30 mouse cellular contexts compared by ENCODE assay signal in the genomic region with DNA sequence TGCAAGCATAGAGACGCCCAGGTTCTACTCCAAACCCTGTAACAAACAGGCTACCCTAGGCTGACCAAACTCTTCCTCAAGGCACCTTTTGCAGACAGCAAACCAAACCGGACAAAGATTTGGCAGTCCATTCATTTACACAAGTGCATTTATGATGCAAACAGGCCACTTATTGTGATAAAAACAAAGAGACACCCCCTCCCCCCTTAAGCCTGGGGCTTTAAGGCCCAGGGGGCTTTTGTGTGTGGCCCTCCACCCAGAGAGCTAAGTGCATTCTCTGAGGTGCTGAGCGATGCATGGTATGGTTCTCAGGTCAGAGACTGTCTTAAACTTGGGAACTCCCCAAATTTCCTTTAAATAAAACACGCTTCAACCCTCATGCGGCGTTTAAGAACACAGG. TPM values are rescaled to one million over a fixed set of nuclear protein-coding genes. Genes with fewer than 3 reads are reported as not detected.
DNase-seq lines count a peak whose midpoint lies in the region; ATAC-seq and TF ChIP-seq lines count a peak whose summit lies in the region.
"Had no signal": no experiment of that assay in that cellular context is flagged by ENCODE, and none has a peak within 500 bp of the region (broad histone marks: within the 10 kb centered on the region; RNA-seq: fewer than 3 reads in every experiment).

No protein-coding gene starts in this region.

- no peak for DNase-seq in midbrain, embryonic 10.5 days (ENCODE audit: low spot score)
- DNase-seq in midbrain, embryonic 14.5 days = no peak
- DNase-seq in R1 (ENCODE audit: low read depth, low spot score) = peak; percentile 91
- DNase-seq in ovary, postnatal 14 days (ENCODE audit: low spot score) = no peak
- DNase-seq: adrenal gland, adult 2 months; adrenal gland, postnatal 14 days; B cell, adult 2 months; cerebellum, adult 11 months; cerebellum, adult 2 months; cerebellum, adult 9-11 months; cerebellum, postnatal 25 days; forebrain, postnatal 0 days; gastrocnemius, adult 2 months; gastrocnemius, postnatal 14 days; heart, adult 11 months; heart, postnatal 10 days; heart, postnatal 36 days; kidney, adult 18-20 months had no signal

- no peak for TF ChIP-seq POLR2A in ES-Bruce4 (IDR thresholded peaks at IDR 0.05; ENCODE audit: insufficient read depth, low read length)

- H3K4me1 ChIP-seq in midbrain, embryonic 10.5 days = peaks cover 29% of the 10 kb centered on the region
- H3K4me1 ChIP-seq in midbrain, embryonic 14.5 days (ENCODE audit: control insufficient read depth, insufficient read depth, low read length) = 0 out of 2 replicates have a peak, but pooled peaks cover 3% of the 10 kb centered on the region
- peaks cover 6% of the 10 kb centered on the region for H3K4me1 ChIP-seq in ES-Bruce4 (ENCODE audit: control insufficient read depth, insufficient read depth, low read length)
- H3K4me1 ChIP-seq in intestine, embryonic 15.5 days (replicated peaks) = 0 out of 2 replicates have a peak, but pooled peaks cover 2% of the 10 kb centered on the region
- H3K4me1 ChIP-seq: embryonic facial prominence, embryonic 13.5 days; hindbrain, embryonic 13.5 days had no signal

- no peak for ATAC-seq in midbrain, embryonic 14.5 days (ENCODE audit: low FRiP score, low TSS enrichment)
- ATAC-seq in intestine, embryonic 15.5 days = no peak
- ATAC-seq: forebrain, embryonic 14.5 days; forebrain, postnatal 0 days; hindbrain, embryonic 16.5 days; intestine, embryonic 16.5 days had no signal

- no peak for TF ChIP-seq CTCF in ES-Bruce4 (IDR thresholded peaks at IDR 0.05; ENCODE audit: low read depth, low read length)

- no peak overlapping the region for H3K4me3 ChIP-seq in midbrain, embryonic 10.5 days
- no peak overlapping the region for H3K4me3 ChIP-seq in midbrain, embryonic 14.5 days (replicated peaks; ENCODE audit: low read depth, low read length)
- H3K4me3 ChIP-seq in ES-Bruce4 (ENCODE audit: low read depth, low read length) = no peak overlapping the region
- H3K4me3 ChIP-seq in intestine, embryonic 15.5 days (replicated peaks) = no peak overlapping the region
- H3K4me3 ChIP-seq: embryonic facial prominence, embryonic 10.5 days; embryonic facial prominence, embryonic 13.5 days; erythroblast, embryonic 14.5 days; gastrocnemius, adult 2 months; heart, embryonic 12.5 days; heart, embryonic 15.5 days; hindbrain, embryonic 10.5 days; hindbrain, embryonic 13.5 days had no signal

- no peaks in the 10 kb centered on the region for H3K36me3 ChIP-seq in midbrain, embryonic 10.5 days
- no peaks in the 10 kb centered on the region for H3K36me3 ChIP-seq in midbrain, embryonic 14.5 days (ENCODE audit: control insufficient read depth, insufficient read depth, low read length)
- H3K36me3 ChIP-seq in ES-Bruce4 (ENCODE audit: control insufficient read depth, insufficient read depth, low read length, poor library complexity, severe bottlenecking) = no peaks in the 10 kb centered on the region
- no peaks in the 10 kb centered on the region for H3K36me3 ChIP-seq in intestine, embryonic 15.5 days
- H3K36me3 ChIP-seq: embryonic facial prominence, embryonic 10.5 days; embryonic facial prominence, embryonic 13.5 days; heart, embryonic 12.5 days; heart, embryonic 15.5 days; hindbrain, embryonic 10.5 days; hindbrain, embryonic 13.5 days had no signal

- TF ChIP-seq EP300 in ES-Bruce4 (IDR thresholded peaks at IDR 0.05; ENCODE audit: insufficient read depth, low read depth, low read length) = peak; percentile 98

- H3K9me3 ChIP-seq in midbrain, embryonic 10.5 days (replicated peaks) = no peaks in the 10 kb centered on the region
- no peaks in the 10 kb centered on the region for H3K9me3 ChIP-seq in midbrain, embryonic 14.5 days (ENCODE audit: control insufficient read depth, low read length)
- H3K9me3 ChIP-seq in ES-Bruce4 (replicated peaks; ENCODE audit: control insufficient read depth, insufficient read depth, low read length, poor library complexity, severe bottlenecking) = no peaks in the 10 kb centered on the region
- no peaks in the 10 kb centered on the region for H3K9me3 ChIP-seq in intestine, embryonic 15.5 days
- H3K9me3 ChIP-seq: embryonic facial prominence, embryonic 10.5 days; embryonic facial prominence, embryonic 13.5 days; heart, embryonic 12.5 days; heart, embryonic 15.5 days; hindbrain, embryonic 10.5 days; hindbrain, embryonic 13.5 days had no signal

- H3K27ac ChIP-seq in midbrain, embryonic 10.5 days (replicated peaks) = peak overlapping the region; percentile 60; the same call in 1 of the 2 replicates
- no peak overlapping the region for H3K27ac ChIP-seq in midbrain, embryonic 14.5 days (replicated peaks; ENCODE audit: low read depth, low read length)
- H3K27ac ChIP-seq in ES-Bruce4 (ENCODE audit: insufficient read depth, low read length) = peak overlapping the region; percentile 90
- H3K27ac ChIP-seq in intestine, embryonic 15.5 days = no peak overlapping the region
- H3K27ac ChIP-seq: embryonic facial prominence, embryonic 10.5 days; embryonic facial prominence, embryonic 13.5 days; gastrocnemius, adult 2 months; heart, embryonic 15.5 days; hindbrain, embryonic 10.5 days; hindbrain, embryonic 13.5 days had no signal

- H3K4me2 ChIP-seq in midbrain, embryonic 14.5 days (ENCODE audit: low read length) = no peak overlapping the region
- no peak overlapping the region for H3K4me2 ChIP-seq in intestine, embryonic 15.5 days (replicated peaks)
- H3K4me2 ChIP-seq: embryonic facial prominence, embryonic 13.5 days; heart, embryonic 12.5 days; heart, embryonic 15.5 days; hindbrain, embryonic 13.5 days had no signal

- 37% methylated on average over 6 of the region's 6 CpGs for WGBS in midbrain, embryonic 10.5 days
- 25% methylated on average over 6 of the region's 6 CpGs for WGBS in midbrain, embryonic 14.5 days
- 78% methylated on average over 6 of the region's 6 CpGs for WGBS in intestine, embryonic 15.5 days

- no peaks in the 10 kb centered on the region for H3K27me3 ChIP-seq in midbrain, embryonic 10.5 days (ENCODE audit: low read depth, poor library complexity, severe bottlenecking)
- H3K27me3 ChIP-seq in midbrain, embryonic 14.5 days (ENCODE audit: control insufficient read depth, insufficient read depth, low read length) = no peaks in the 10 kb centered on the region
- no peaks in the 10 kb centered on the region for H3K27me3 ChIP-seq in ES-Bruce4 (ENCODE audit: control insufficient read depth, insufficient read depth, low read length, poor library complexity, severe bottlenecking)
- H3K27me3 ChIP-seq in intestine, embryonic 15.5 days (replicated peaks) = no peaks in the 10 kb centered on the region
- H3K27me3 ChIP-seq: embryonic facial prominence, embryonic 13.5 days; heart, embryonic 12.5 days; heart, embryonic 15.5 days; hindbrain, embryonic 13.5 days had no signal

- H3K9ac ChIP-seq in midbrain, embryonic 14.5 days (replicated peaks; ENCODE audit: low read length) = no peak overlapping the region
- H3K9ac ChIP-seq in ES-Bruce4 (ENCODE audit: low read depth, poor library complexity, severe bottlenecking) = no peak overlapping the region
- H3K9ac ChIP-seq in intestine, embryonic 15.5 days = no peak overlapping the region
- H3K9ac ChIP-seq: embryonic facial prominence, embryonic 13.5 days; forebrain, postnatal 0 days; heart, embryonic 12.5 days; heart, embryonic 15.5 days; hindbrain, embryonic 13.5 days had no signal

RNA-seq across cellular contexts. Expression of gene Dicer1, which starts 12.2 kb away (rescaled TPM):
- 38.9 and 39.1 TPM in 2 replicates for polyA plus RNA-seq in midbrain, embryonic 10.5 days (2016; fragmentation: Nextera tagmentation; extraction: Ambion mirVana)
- polyA plus RNA-seq in midbrain, embryonic 14.5 days (2014; fragmentation: Nextera tagmentation; extraction: Ambion mirVana) = 34.2 and 37.9 TPM in 2 replicates
- polyA plus RNA-seq in ES-Bruce4 (2011; ENCODE audit: insufficient read depth, insufficient read length, low read depth, missing spikeins) = 102 and 104 TPM in 2 replicates
- polyA plus RNA-seq in intestine, embryonic 15.5 days (2015; fragmentation: Nextera tagmentation; extraction: Ambion mirVana) = 30.4 and 30.6 TPM in 2 replicates

Comparison
In these comparisons a context has a peak if more than half of its experiments do, and no peak if none do; other contexts are left out.
1. H3K27ac ChIP-seq: peak in midbrain, embryonic 10.5 days (single experiment) and ES-Bruce4 (single experiment); none in midbrain, embryonic 14.5 days (single experiment) and intestine, embryonic 15.5 days (single experiment).